Mouse (Mus musculus) lung, postnatal 0 days (tissue): Measurements from ENCODE around the gene Chchd6.

ENCODE experiments used
- CTCF ChIP-seq: IDR thresholded peaks from 2 replicates; pipeline ENCODE4 v1.5.1; 2016; ENCODE audit warnings: antibody characterized with exemption, mild to moderate bottlenecking
- EP300 ChIP-seq: IDR thresholded peaks from 2 replicates; pipeline ENCODE4 v1.6.1; 2016; ENCODE audit warnings: antibody characterized with exemption, mild to moderate bottlenecking, control low read depth

GRCm38 (mm10) chr6:89381851-89382250 is 213.6 kb downstream of the Chchd6 start:
- TF ChIP-seq CTCF (no peak), EP300 (no peak)
